Mouse (Mus musculus) brain, embryonic 14.5 days (tissue): ENCODE data around the gene Fbln2. TPM values are rescaled to one million over a fixed set of nuclear protein-coding genes. Genes with fewer than 3 reads are reported as not detected.

ENCODE experiments used
- DNase-seq: peaks from one replicate; pipeline ENCODE4 v3.0.0-alpha.2; 2011; ENCODE audit warnings: low read depth
- CTCF ChIP-seq: fragments of 200-500 bp; IDR thresholded peaks from 2 replicates; pipeline ENCODE4 v1.5.1; 2012; ENCODE audit warnings: inconsistent platforms, mild to moderate bottlenecking, moderate library complexity, borderline replicate concordance; ENCODE audit not compliant: insufficient read depth, insufficient read length; ENCODE audit errors: extremely low read depth
- POLR2A ChIP-seq: fragments of 200-500 bp; IDR thresholded peaks from 2 replicates; pipeline ENCODE4 v1.6.1; 2012; ENCODE audit warnings: mild to moderate bottlenecking, inconsistent platforms, borderline replicate concordance; ENCODE audit not compliant: poor library complexity, insufficient read depth, insufficient read length, severe bottlenecking; ENCODE audit errors: extremely low read depth
- polyA plus RNA-seq: library from polyadenylated mRNA; depleted of rRNA; stranded (reverse); fragments of >200 nt; gene quantifications from 2 replicates; pipeline ENCODE4 v1.2.3, GENCODE M21; 2012

Gene Fbln2
- polyA plus RNA-seq, 1 experiment, result 40.5 TPM

- TF ChIP-seq POLR2A (no peak), CTCF (no peak)
- peak; percentile 52 for DNase-seq
Measured at GRCm38 (mm10) chr6:91285814-91286545, 73.7 kb downstream of the Fbln2 start.

GRCm38 (mm10) chr6:91286624-91287023 lies 74.4 kb downstream of the Fbln2 start:
- peak; percentile 100 for TF ChIP-seq CTCF
- no peak for TF ChIP-seq POLR2A
- peak; percentile 95 for DNase-seq

- DNase-seq, result no peak
- no peak for TF ChIP-seq POLR2A
- no peak for TF ChIP-seq CTCF
Measured at GRCm38 (mm10) chr6:91287148-91287547, 74.9 kb downstream of the Fbln2 start.

GRCm38 (mm10) chr6:91287636-91288035 lies 75.4 kb downstream of the Fbln2 start:
- peak; percentile 37 for DNase-seq

GRCm38 (mm10) chr6:91288251-91288785 lies 76.1 kb downstream of the Fbln2 start:
- no peak for DNase-seq
- no peak for TF ChIP-seq CTCF
- no peak for TF ChIP-seq POLR2A

More at GRCm38 (mm10) chr6:91287636-91288035, 75.4 kb downstream of the Fbln2 start:
- TF ChIP-seq CTCF, result no peak
- no peak for TF ChIP-seq POLR2A

GRCm38 (mm10) chr6:91288961-91289360 lies 76.7 kb downstream of the Fbln2 start:
- DNase-seq, result no peak
- TF ChIP-seq POLR2A (no peak), CTCF (no peak)

GRCm38 (mm10) chr6:91290937-91291336 lies 78.7 kb downstream of the Fbln2 start:
- DNase-seq, result no peak
- TF ChIP-seq CTCF (no peak), POLR2A (no peak)

- no peak for DNase-seq
- TF ChIP-seq POLR2A, result no peak
- TF ChIP-seq CTCF, result no peak
Measured at GRCm38 (mm10) chr6:91295431-91295830, 83.2 kb downstream of the Fbln2 start.

- TF ChIP-seq CTCF (no peak), POLR2A (no peak)
- DNase-seq, result no peak
Measured at GRCm38 (mm10) chr6:91298828-91299227, 86.6 kb downstream of the Fbln2 start.

GRCm38 (mm10) chr6:91300079-91300478 lies 87.8 kb downstream of the Fbln2 start:
- DNase-seq, result peak; percentile 77
- TF ChIP-seq CTCF (no peak), POLR2A (no peak)

- DNase-seq, result peak; percentile 99
- TF ChIP-seq POLR2A (no peak), CTCF (no peak)
Measured at GRCm38 (mm10) chr6:91301839-91302238, 89.6 kb downstream of the Fbln2 start.

- TF ChIP-seq POLR2A, result no peak
- TF ChIP-seq CTCF, result no peak
- DNase-seq, result no peak
Measured at GRCm38 (mm10) chr6:91302337-91302736, 90.1 kb downstream of the Fbln2 start.

GRCm38 (mm10) chr6:91304172-91304571 lies 91.9 kb downstream of the Fbln2 start:
- no peak for DNase-seq
- TF ChIP-seq POLR2A (no peak), CTCF (no peak)
